Mouse (Mus musculus): ENCODE data around the gene Pcolce2.

DNA sequence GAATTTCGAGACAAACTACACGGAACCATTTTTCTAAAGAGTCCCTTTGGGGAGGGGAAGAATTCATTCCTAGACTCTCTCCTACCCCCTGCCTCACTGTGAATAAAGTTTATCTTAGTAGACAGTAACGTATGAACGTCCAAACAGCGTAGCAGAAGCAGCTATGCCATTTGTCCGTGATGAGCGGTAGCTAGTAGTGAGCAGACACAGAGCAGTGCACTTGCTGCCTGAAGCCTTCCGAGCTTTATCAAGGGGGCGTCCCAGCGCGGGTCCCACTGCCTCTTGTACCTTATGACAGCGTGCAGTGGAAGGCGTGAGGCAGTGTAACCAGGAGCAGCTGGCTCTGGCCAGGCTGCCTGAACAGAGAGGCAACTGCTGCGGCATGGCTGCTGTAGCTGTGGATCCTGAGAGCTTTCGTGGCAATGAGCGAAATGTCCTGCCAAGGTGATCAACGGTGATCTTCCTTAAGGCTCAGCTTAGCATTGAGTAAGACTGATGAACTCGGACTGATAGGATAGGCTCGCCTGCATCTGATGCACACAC, 39.2 kb upstream of the Pcolce2 start:
- TF ChIP-seq CTCF (IDR thresholded peaks at IDR 0.05; ENCODE audit: low read depth) (no peak), EP300 (IDR thresholded peaks at IDR 0.05; ENCODE audit: low read depth) (no peak)
